Mouse (Mus musculus): Measurements from ENCODE around the gene Dennd1a.

- TF ChIP-seq CTCF (IDR thresholded peaks at IDR 0.05; ENCODE audit: low read depth) (no peak), EP300 (IDR thresholded peaks at IDR 0.05; ENCODE audit: low read depth) (no peak)
These were observed 468.2 kb downstream of the Dennd1a start for GRCm38 (mm10) chr2:37818761-37819525.

Measured in liver, postnatal 0 days (tissue).